ENCODE assay signal across 16 mouse cellular contexts in genomic region chr4:80874121-80874859, GRCm38 (mm10). TPM values are rescaled to one million over a fixed set of nuclear protein-coding genes. Genes with fewer than 3 reads are reported as not detected.
DNase-seq lines count a peak whose midpoint lies in the region; ATAC-seq and TF ChIP-seq lines count a peak whose summit lies in the region.
"Had no signal": no experiment of that assay in that cellular context is flagged by ENCODE, and none has a peak within 500 bp of the region (broad histone marks: within the 10 kb centered on the region; RNA-seq: fewer than 3 reads in every experiment).

No protein-coding gene starts in this region.

- ATAC-seq in intestine, postnatal 0 days = peak; percentile 90
- ATAC-seq in liver, embryonic 14.5 days (ENCODE audit: insufficient read depth) = peak; percentile 52; the same call in 1 of the 2 replicates
- no peak for ATAC-seq in erythroblast, adult 5-6 weeks (replicated peaks; ENCODE audit: low FRiP score, poor library complexity, severe bottlenecking)
- ATAC-seq: CD4-positive, CD25-positive, alpha-beta regulatory T cell, adult 4 months; forebrain, embryonic 15.5 days had no signal

- no peak overlapping the region for H3K9ac ChIP-seq in intestine, postnatal 0 days (ENCODE audit: low read depth, low read length)
- H3K9ac ChIP-seq in liver, embryonic 14.5 days (replicated peaks) = no peak overlapping the region
- H3K9ac ChIP-seq: forebrain, embryonic 15.5 days; lung, embryonic 14.5 days; neural tube, embryonic 13.5 days had no signal

- DNase-seq in lung, postnatal 10 days = peak; percentile 11
- no peak for DNase-seq in lung, postnatal 14 days
- DNase-seq in liver, embryonic 14.5 days (ENCODE audit: low read depth in 3 of 3, low spot score in 3 of 3) = peak in 1 of 3 experiments; percentile 15
- no peak for DNase-seq in adrenal gland, postnatal 4 days (ENCODE audit: low spot score in 2 of 2)
- DNase-seq in heart, embryonic 10.5 days (ENCODE audit: low spot score) = no peak
- DNase-seq in right cerebral cortex, adult 2 months (ENCODE audit: low spot score in 2 of 2) = no peak
- DNase-seq: cerebellum, postnatal 10 days; midbrain, embryonic 14.5 days; retina, postnatal 1 day had no signal

- H3K27me3 ChIP-seq in intestine, postnatal 0 days (replicated peaks; ENCODE audit: control insufficient read depth, insufficient read depth, low read length) = no peaks in the 10 kb centered on the region
- H3K27me3 ChIP-seq in liver, embryonic 14.5 days (ENCODE audit: control insufficient read depth, insufficient read depth, low read length) = no peaks in the 10 kb centered on the region
- no peaks in the 10 kb centered on the region for H3K27me3 ChIP-seq in heart, embryonic 10.5 days (ENCODE audit: insufficient read depth, poor library complexity, severe bottlenecking)
- H3K27me3 ChIP-seq: forebrain, embryonic 15.5 days; neural tube, embryonic 13.5 days had no signal

- H3K4me2 ChIP-seq in intestine, postnatal 0 days (replicated peaks; ENCODE audit: low read depth) = no peak overlapping the region; the same call in 1 of the 2 replicates
- no peak overlapping the region for H3K4me2 ChIP-seq in liver, embryonic 14.5 days (ENCODE audit: low read depth)
- H3K4me2 ChIP-seq: forebrain, embryonic 15.5 days; lung, embryonic 14.5 days; neural tube, embryonic 13.5 days had no signal

- no peak overlapping the region for H3K27ac ChIP-seq in intestine, postnatal 0 days (ENCODE audit: low read depth, low read length)
- no peak overlapping the region for H3K27ac ChIP-seq in liver, embryonic 14.5 days
- no peak overlapping the region for H3K27ac ChIP-seq in heart, embryonic 10.5 days
- H3K27ac ChIP-seq: forebrain, embryonic 15.5 days; neural tube, embryonic 13.5 days had no signal

- TF ChIP-seq CTCF in intestine, postnatal 0 days (IDR thresholded peaks at IDR 0.05; ENCODE audit: low read depth) = no peak
- TF ChIP-seq CTCF in liver, embryonic 14.5 days (IDR thresholded peaks at IDR 0.05; ENCODE audit: low read depth) = no peak

- no peak for TF ChIP-seq EP300 in liver, embryonic 14.5 days (IDR thresholded peaks at IDR 0.05; ENCODE audit: low read depth)

- H3K4me1 ChIP-seq in intestine, postnatal 0 days (replicated peaks; ENCODE audit: control insufficient read depth, insufficient read depth, low read length) = peaks cover 3% of the 10 kb centered on the region; the same call in 1 of the 2 replicates
- H3K4me1 ChIP-seq in liver, embryonic 14.5 days (replicated peaks; ENCODE audit: control insufficient read depth in 2 of 2, insufficient read depth in 2 of 2, low read length in 1 of 2) = peaks cover 0 to 7% of the 10 kb centered on the region in 2 experiments; a peak in 2 of 4 replicates
- H3K4me1 ChIP-seq in heart, embryonic 10.5 days = no peaks in the 10 kb centered on the region
- H3K4me1 ChIP-seq: forebrain, embryonic 15.5 days; neural tube, embryonic 13.5 days had no signal

- 31% methylated on average over 5 of the region's 5 CpGs for WGBS in intestine, postnatal 0 days
- WGBS in liver, embryonic 14.5 days (ENCODE audit: insufficient replicate concordance) = 42% methylated on average over 5 of the region's 5 CpGs
- 49% methylated on average over 5 of the region's 5 CpGs for WGBS in heart, embryonic 10.5 days

- no peak overlapping the region for H3K4me3 ChIP-seq in intestine, postnatal 0 days (ENCODE audit: low read depth, low read length)
- H3K4me3 ChIP-seq in liver, embryonic 14.5 days (ENCODE audit: insufficient read depth in 1 of 2, low read depth in 2 of 2, low read length in 2 of 2) = no peak overlapping the region
- no peak overlapping the region for H3K4me3 ChIP-seq in heart, embryonic 10.5 days
- H3K4me3 ChIP-seq: forebrain, embryonic 15.5 days; neural tube, embryonic 13.5 days had no signal

- no peaks in the 10 kb centered on the region for H3K9me3 ChIP-seq in intestine, postnatal 0 days (ENCODE audit: control insufficient read depth)
- H3K9me3 ChIP-seq in liver, embryonic 14.5 days (ENCODE audit: control insufficient read depth, low read length) = no peaks in the 10 kb centered on the region
- H3K9me3 ChIP-seq in heart, embryonic 10.5 days = no peaks in the 10 kb centered on the region
- H3K9me3 ChIP-seq: forebrain, embryonic 15.5 days; neural tube, embryonic 13.5 days had no signal

- H3K36me3 ChIP-seq in intestine, postnatal 0 days (ENCODE audit: control insufficient read depth, insufficient read depth) = no peaks in the 10 kb centered on the region
- H3K36me3 ChIP-seq in liver, embryonic 14.5 days (replicated peaks; ENCODE audit: control insufficient read depth, insufficient read depth, low read depth) = no peaks in the 10 kb centered on the region
- H3K36me3 ChIP-seq in heart, embryonic 10.5 days = no peaks in the 10 kb centered on the region
- H3K36me3 ChIP-seq: forebrain, embryonic 15.5 days; neural tube, embryonic 13.5 days had no signal

RNA-seq across cellular contexts. Expression of gene Lurap1l, which starts 36.2 kb away (rescaled TPM):
- 21.9 and 23.1 TPM in 2 replicates for polyA plus RNA-seq in intestine, postnatal 0 days (2015; fragmentation: Nextera tagmentation; extraction: Ambion mirVana)
- 1.5 and 1.8 TPM in 2 replicates for polyA plus RNA-seq in liver, embryonic 14.5 days (2012; rRNA removed)
- polyA plus RNA-seq in liver, embryonic 14.5 days (2014; fragmentation: Nextera tagmentation; extraction: Ambion mirVana) = 4.5 and 4.6 TPM in 2 replicates
- total RNA-seq in adrenal gland, postnatal 4 days (2021) = 1 to 10 TPM; 6.3 to 7.2 TPM
- polyA plus RNA-seq in heart, embryonic 10.5 days (2016; fragmentation: Nextera tagmentation; extraction: Ambion mirVana) = 1.4 and 2.6 TPM in 2 replicates
- not detected in 2 replicates for total RNA-seq in erythroblast, adult 5-6 weeks (2015; ENCODE audit: low replicate concordance)
- total RNA-seq in erythroblast, adult 5-6 weeks (2017; ENCODE audit: low replicate concordance) = not detected in 2 replicates
- polyA plus RNA-seq: CD4-positive, CD25-positive, alpha-beta regulatory T cell, adult 4 months had no signal

RNA-seq across cellular contexts. Expression of gene Tyrp1, which starts 40.4 kb away (rescaled TPM):
- polyA plus RNA-seq in intestine, postnatal 0 days (2015; fragmentation: Nextera tagmentation; extraction: Ambion mirVana) = not detected in 2 replicates
- polyA plus RNA-seq in liver, embryonic 14.5 days (2012; rRNA removed) = not detected in 2 replicates
- polyA plus RNA-seq in liver, embryonic 14.5 days (2014; fragmentation: Nextera tagmentation; extraction: Ambion mirVana) = not detected in 2 replicates
- under 1 TPM in 1 of 2 experiments, not detected in 1; 0.34 TPM for total RNA-seq in adrenal gland, postnatal 4 days (2021)
- not detected in 2 replicates for polyA plus RNA-seq in heart, embryonic 10.5 days (2016; fragmentation: Nextera tagmentation; extraction: Ambion mirVana)
- not detected in 2 replicates for total RNA-seq in erythroblast, adult 5-6 weeks (2015; ENCODE audit: low replicate concordance)
- total RNA-seq in erythroblast, adult 5-6 weeks (2017; ENCODE audit: low replicate concordance) = not detected in 2 replicates
- total RNA-seq: left cerebral cortex, adult 18-20 months had no signal
- polyA plus RNA-seq: CD4-positive, CD25-positive, alpha-beta regulatory T cell, adult 4 months; lung, embryonic 14.5 days had no signal
